Mouse (Mus musculus) ZHBTc4 (cell line): ENCODE data around the gene St3gal5.
"Not testable (repeated sequence)": the region's sequence is repeated elsewhere in the genome, so short reads cannot be mapped to it uniquely, and the experiment has no call there.

Experiments used
- DNase-seq: peaks from one replicate; pipeline ENCODE4 v3.0.0-alpha.2; 2011; ENCODE audit warnings: low read depth, low spot score

Gene St3gal5

GRCm38 (mm10) chr6:72132671-72133214 is 35.4 kb downstream of the St3gal5 start:
- DNase-seq, result no peak

GRCm38 (mm10) chr6:72134850-72135515 is 37.6 kb downstream of the St3gal5 start:
- DNase-seq, result no peak

- no peak for DNase-seq
Observed at GRCm38 (mm10) chr6:72136016-72136415, 38.6 kb downstream of the St3gal5 start.

- no peak for DNase-seq
Observed at GRCm38 (mm10) chr6:72136543-72136942, 39.2 kb downstream of the St3gal5 start.

- DNase-seq, result no peak
Observed at GRCm38 (mm10) chr6:72139508-72140193, 42.3 kb downstream of the St3gal5 start.

GRCm38 (mm10) chr6:72140371-72140770 is 43.0 kb downstream of the St3gal5 start:
- no peak for DNase-seq

- DNase-seq, result no peak
Observed at GRCm38 (mm10) chr6:72141191-72141590, 43.8 kb downstream of the St3gal5 start.

- no peak for DNase-seq
Observed at GRCm38 (mm10) chr6:72142561-72142960, 45.2 kb downstream of the St3gal5 start.

GRCm38 (mm10) chr6:72144353-72144752 is 47.0 kb downstream of the St3gal5 start:
- no peak for DNase-seq

GRCm38 (mm10) chr6:72146803-72147202 is 49.4 kb downstream of the St3gal5 start:
- DNase-seq, result no peak

GRCm38 (mm10) chr6:72148721-72149120 is 51.3 kb downstream of the St3gal5 start:
- DNase-seq, result no peak

GRCm38 (mm10) chr6:72149797-72150196 is 52.4 kb downstream of the St3gal5 start:
- DNase-seq, result peak; percentile 62

- no peak for DNase-seq
Observed at GRCm38 (mm10) chr6:72152707-72153106, 55.3 kb downstream of the St3gal5 start.

- no peak for DNase-seq
Observed at GRCm38 (mm10) chr6:72153455-72153854, 56.1 kb downstream of the St3gal5 start.

GRCm38 (mm10) chr6:72154008-72154407 is 56.6 kb downstream of the St3gal5 start:
- DNase-seq, result not testable (repeated sequence)

GRCm38 (mm10) chr6:72154938-72155531 is 57.6 kb downstream of the St3gal5 start:
- DNase-seq, result no peak

- no peak for DNase-seq
Observed at GRCm38 (mm10) chr6:72155649-72156048, 58.3 kb downstream of the St3gal5 start.

GRCm38 (mm10) chr6:72158966-72159764 is 61.8 kb downstream of the St3gal5 start:
- no peak for DNase-seq

GRCm38 (mm10) chr6:72159861-72160395 is 62.5 kb downstream of the St3gal5 start:
- no peak for DNase-seq

- no peak for DNase-seq
Observed at GRCm38 (mm10) chr6:72160991-72161390, 63.6 kb downstream of the St3gal5 start.

- no peak for DNase-seq
Observed at GRCm38 (mm10) chr6:72161751-72162150, 64.4 kb downstream of the St3gal5 start.
